Mouse (Mus musculus): ENCODE results near the gene Fam129b.
A peak's percentile ranks its signal among the peaks of the same experiment; 100 is the strongest.
"Not testable (repeated sequence)": the region's sequence is repeated elsewhere in the genome, so short reads cannot be mapped to it uniquely, and the experiment has no call there.

The Fam129b gene

DNA sequence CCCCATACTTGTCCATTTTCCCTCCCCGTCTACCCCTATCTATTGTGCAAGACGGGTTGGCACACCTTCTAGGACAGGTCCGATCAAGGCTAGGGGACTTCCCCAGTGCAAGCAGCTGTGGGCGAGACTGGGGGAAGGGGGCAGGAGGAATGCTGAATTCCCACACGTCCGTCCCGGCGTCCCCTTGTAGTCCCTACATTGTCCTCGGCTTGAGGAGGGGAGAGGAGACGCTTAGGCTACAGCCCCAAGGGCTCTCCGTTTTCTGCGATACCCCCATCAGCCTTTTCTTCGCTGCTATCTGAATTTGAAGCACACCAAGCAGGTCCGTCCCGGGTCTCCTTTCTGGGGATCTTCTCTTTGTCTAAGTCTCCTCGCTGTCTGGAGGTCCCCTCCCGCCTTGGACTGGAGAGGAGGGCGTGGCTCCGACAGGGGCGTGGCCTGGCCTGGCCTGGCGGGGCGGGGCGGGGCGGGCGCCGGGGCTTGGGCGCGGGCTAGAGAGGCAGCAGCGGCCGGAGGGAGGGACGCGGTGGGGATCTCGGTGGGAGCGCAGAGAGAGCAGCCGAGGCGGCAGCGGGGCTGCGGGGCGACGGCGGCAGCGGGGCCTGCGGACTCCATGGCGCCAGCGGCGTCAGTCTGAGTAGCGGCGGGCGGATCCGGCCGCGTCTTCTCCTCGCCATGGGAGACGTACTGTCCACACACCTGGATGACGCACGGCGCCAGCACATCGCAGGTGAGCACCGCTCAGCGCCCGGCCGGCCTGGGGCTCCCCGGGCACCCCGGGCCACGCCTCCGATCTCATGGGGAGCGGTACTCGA is at the start of gene Fam129b:
Fam129b (plus strand) TSS at position 440 of the 815 bp plus-strand sequence.
- peak; percentile 96 for DNase-seq (ENCODE audit: extremely low spot score, low spot score)

DNA sequence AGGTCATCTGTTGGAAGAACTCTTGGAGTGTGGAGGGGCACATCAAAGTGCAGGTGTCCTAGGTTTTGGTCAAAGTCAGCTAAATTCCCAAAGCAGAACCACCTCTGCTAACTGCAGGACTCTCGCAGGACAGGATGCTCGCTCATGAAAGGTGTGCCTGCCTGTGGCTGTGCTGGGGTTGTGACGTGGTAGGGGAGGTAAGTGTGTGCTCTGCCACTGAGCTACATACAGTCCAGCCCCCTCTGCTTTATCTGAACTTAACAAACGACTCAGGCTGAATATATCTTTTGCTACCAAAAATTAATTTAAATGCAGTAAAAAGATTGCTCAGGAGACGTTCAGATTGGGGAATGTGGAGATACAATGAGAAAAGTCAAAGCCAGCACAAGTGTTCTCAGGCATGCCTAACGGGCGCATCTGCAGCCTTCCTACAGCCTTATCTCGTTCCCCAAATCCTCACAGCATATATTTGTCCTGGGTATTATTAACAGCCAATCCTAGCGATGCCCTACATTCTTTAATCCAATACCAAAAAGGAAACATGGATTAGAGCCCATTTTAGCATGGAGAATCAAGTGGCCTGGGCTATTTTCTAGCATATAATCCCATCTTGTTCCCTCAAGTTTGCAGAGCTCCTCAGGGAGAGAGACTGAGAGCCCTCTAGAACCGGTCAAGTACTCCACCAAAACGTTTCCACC is 46.8 kb upstream of the Fam129b start:
- DNase-seq (ENCODE audit: extremely low spot score, low spot score): no peak

DNA sequence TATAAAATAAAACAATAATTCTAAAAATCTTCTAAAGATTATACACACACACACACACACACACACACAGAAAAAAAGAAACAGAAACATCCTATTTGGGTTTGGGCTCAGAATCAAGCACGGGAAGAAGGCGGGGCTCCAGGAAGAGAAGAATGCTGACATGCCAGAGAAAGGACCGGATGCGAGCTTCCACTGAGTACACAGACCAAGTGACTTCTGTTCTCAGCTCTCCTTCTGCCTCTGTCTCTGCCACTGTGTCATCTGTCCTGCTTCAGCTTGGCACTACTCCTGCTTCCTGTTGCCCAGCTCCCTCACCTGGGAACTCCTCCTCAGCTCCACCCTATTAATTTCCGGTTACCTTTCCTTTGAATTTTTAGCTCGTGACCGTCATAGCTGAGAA is 41.4 kb upstream of the Fam129b start:
- no peak for DNase-seq (ENCODE audit: extremely low spot score, low spot score)

DNA sequence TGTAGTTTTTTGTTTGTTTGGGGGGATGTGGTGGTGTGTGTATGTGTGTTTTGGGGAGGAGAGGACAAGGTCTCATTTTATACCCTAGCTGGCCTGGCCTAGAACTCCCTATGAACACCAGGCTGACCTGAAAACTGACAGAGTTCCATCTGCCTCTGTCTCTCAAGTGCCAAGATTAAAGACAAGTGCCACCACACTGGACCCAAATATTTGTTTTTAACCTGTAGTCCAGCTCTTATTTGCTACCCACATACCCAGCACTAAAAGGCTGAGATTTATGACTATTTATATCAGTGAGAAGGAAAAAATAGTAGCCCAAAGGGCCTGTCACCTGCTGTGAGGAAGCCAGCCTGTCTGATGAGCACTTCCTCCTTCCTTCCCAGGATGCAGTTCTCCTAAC is 40.3 kb upstream of the Fam129b start:
- no peak for DNase-seq (ENCODE audit: extremely low spot score, low spot score)

DNA sequence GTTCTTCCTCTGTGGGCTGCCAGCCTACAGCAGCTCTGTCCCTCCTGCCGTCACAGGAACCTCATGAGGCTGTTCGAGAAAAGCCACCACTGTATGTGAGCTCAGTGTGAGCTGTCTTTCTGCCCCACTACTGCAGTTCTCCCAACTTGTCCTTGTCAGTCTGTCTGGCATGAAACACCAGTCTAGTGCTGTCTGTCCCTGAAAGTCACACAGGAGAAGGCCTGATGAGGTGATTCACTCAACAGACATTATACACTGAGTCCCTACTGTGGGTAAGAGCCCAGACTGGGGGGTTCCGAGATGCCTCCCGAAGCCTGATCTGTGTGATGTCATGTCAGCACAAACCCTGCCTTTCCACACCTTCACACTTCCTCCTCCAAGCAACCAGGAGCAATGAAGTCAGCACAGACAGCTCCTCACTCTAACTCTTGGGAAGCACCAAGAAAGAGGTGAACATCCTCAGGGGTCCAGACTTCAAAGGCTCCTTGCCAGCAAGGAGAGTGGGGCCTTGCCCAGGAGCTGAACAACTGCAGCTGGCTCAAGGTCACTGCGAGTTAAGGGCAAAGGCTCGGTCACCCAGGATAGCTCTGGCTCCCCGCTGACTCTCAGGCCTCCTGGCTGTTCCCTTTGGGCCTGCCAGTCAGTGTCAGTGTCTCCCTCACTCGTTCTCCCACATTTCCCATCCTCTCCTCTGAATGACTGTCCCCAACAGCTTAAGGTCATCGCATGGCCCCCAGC is 37.6 kb upstream of the Fam129b start:
- DNase-seq (ENCODE audit: extremely low spot score, low spot score): no peak

DNA sequence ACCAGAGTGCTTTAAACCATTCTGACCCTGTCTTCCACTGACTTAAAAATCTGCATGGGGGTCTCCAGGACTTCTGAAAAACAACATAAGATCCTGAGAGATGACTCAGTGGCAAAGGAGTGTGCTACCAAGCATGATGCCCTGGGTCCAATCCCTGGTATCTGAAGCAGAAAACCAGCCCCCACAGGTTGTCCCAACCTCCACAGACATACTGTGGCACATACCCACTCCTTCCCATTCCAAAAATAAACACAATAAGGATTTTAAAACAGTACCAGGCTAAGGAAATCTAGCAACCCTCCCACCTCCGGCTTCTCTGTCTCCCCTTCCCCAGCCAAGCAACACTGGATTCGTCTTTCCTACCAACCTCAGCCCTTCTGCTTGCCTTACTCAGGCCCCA is 36.7 kb upstream of the Fam129b start:
- no peak for DNase-seq (ENCODE audit: extremely low spot score, low spot score)

DNA sequence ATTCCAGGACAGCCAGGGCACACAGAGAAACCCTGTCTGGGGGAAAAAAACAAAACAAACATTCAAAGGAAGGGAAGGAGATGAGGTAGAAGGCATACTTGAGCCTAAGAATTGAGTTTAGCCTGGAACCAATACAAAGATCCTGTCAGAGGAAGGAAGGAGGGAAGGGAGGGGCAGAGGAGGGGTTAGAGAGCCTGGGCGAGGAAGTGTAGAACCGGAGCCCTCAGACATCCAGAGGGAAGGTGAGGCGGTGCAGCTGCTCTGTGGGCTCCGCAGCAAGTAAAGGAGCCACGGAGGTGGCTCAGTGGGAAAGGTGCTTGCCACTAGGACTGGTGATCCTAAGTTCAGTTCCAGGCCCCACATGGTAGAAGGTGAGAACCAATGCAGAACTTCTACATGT is 34.8 kb upstream of the Fam129b start:
- no peak for DNase-seq (ENCODE audit: extremely low spot score, low spot score)

DNA sequence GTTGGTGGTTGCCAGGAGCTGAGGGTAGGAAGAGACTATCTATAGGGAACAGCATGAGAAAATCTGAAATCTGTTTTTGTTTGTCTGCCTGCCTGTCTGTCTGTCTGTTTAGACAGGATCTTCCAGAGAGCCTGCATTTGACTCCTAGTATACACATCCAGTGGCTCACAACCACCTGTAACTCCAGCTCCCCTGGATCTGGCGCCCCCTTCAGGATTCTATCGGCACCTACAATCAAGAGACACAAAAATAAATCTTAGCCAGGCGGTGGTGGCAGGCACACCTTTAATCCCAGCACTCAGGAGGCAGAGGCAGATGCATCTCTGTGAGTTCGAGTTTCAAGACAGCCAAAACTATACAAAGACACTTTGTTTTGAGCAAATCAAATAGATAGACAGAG is 33.4 kb upstream of the Fam129b start:
- DNase-seq (ENCODE audit: extremely low spot score, low spot score): no peak

DNA sequence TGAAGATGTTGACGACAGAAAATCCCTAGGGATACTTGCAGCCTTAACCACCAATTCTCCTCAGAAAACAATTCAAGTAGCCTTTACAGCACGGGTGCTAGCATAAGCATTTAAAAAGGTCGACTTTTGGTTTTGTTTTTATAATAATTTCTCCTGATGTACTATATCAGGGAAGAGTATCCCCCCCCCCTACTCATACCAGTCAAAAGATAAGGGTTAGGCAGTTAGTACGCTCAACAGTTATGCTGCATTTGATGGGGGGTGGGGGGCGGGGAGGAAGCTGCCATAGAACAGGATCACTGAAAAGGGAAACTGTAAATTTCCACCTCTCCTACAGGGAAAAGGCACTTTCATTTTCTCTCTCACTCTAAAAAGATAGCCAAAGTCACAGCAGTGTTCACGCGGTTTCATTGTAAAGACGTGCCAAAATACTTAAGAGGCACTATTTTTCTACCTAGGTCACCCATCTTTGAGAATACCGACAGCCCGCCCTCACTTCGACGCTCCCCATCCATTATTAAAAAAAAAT is 30.3 kb upstream of the Fam129b start:
- no peak for DNase-seq (ENCODE audit: extremely low spot score, low spot score)

DNA sequence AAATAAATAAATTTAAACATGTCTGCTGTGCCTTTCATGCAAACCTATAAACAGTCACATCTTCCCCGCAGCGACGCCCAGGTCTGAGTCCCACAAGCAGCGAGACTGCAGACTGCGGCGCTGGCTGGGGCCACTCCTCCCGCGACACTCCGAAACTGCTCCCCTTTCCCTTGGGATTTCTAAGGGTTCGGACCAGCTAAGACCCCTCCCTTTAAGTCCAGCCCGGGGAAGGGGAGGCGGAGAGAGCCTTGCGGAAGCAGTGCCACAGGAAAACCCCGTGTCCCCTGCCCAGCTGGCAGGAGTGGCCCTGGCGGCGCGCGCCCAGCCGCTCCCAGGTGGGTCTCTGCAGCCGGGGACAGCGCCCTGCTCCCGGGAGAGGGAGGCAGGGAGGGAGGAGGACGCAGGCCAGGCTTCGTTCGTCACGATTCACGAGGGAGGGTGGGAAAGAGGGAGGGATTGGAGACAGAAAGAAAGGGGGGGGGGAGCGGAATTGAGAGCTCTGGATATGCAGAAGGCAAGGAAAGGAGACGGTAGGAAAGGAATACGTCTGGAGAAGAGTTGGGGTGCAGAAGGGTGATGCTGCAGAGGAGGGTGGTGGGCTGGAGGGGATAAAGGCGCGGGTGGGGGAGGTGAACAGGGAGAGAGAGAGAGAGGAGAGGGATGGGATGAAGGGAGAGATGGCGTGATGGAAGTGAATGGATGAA is 29.7 kb upstream of the Fam129b start:
- DNase-seq (ENCODE audit: extremely low spot score, low spot score): peak; percentile 65

DNA sequence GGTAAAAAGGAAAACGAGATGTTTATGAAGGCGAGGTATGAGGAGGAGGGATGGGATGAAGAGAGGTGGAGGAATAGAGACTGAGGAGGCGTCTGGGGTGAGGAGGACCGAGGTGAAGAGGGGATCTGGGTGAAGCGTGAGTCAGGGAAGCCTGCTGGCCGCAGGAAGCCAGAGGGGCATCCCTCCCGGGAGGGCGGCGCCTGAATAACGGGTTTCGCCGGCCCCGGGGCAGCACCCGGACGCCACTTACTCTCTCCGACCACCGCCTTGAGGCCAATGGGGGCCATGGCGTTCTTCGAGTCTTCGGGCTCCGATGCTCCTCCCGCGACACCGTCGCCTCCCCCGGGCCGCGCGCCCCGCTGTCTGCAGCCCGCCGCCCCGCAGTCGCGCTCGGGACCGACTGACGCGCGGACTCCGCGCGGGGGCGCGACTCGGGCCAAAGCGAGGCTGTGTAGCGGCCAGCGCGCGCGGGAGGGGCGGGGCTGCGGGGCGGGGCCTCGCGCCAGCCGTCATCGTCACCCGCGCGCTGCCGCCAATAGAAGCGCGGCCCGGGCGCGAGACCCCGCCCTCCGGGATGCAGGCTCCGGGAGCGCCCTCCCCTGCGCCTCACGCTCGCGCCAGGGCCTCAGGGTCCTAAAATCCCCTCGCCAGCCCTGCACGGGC is 29.0 kb upstream of the Fam129b start, which contains the start of gene Stxbp1:
Stxbp1 (minus strand) TSS at position 441 of the 663 bp plus-strand sequence.
- peak; percentile 90 for DNase-seq (ENCODE audit: extremely low spot score, low spot score)

DNA sequence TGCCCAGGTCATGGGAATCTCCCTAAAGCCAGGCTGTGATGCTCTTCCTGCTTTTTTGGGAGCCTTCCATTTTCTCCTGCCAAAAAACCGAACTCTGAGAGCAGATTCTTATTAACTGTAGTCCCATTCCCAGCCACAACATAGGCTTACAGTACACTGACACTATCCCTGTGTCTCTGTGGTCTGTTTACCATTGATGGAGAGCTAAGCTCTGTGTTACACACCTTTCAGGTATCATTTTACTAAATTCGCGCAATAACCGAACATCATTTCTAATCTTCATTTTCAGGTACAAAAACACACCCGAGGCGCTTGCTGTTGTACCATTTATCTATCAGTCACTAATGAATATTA is 28.5 kb upstream of the Fam129b start:
- DNase-seq (ENCODE audit: extremely low spot score, low spot score): no peak

DNA sequence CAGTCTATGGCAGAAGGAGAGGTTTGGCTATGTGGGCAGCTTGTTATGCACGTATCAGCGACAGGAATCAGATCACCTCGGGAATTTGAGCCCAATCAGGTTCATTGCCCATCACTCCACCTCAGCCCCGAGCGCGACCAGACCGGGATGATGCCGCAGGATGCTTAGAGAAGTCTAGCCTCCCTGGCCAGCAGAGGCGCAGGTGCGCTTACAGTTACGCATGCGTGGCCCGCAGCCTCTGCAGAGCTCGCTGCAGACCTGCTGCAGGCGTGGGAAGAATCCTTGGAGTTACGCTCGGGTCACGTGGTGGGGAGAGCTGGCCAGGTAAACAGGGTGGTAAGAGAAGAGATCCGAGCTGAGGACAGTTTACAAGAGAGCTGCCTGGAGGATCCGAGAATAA is 23.8 kb upstream of the Fam129b start:
- no peak for DNase-seq (ENCODE audit: extremely low spot score, low spot score)

DNA sequence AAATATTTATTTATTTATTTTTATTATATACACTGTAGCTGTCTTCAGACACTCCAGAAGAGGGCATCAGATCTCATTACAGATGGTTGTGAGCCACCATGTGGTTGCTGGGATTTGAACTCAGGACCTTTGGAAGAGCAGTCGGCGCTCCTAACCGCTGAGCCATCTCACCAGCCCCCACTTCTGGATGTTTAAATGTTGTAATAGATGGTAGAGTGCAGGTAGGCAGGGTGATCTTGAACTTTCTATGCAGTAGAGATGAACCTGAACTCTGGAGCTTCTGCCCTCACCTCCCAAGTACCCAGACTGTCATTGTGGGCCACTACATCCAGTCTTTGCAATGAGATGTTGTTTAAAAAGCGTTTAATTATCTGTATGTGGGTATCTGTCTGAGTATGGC is 22.2 kb upstream of the Fam129b start:
- DNase-seq (ENCODE audit: extremely low spot score, low spot score): not testable (repeated sequence)

DNA sequence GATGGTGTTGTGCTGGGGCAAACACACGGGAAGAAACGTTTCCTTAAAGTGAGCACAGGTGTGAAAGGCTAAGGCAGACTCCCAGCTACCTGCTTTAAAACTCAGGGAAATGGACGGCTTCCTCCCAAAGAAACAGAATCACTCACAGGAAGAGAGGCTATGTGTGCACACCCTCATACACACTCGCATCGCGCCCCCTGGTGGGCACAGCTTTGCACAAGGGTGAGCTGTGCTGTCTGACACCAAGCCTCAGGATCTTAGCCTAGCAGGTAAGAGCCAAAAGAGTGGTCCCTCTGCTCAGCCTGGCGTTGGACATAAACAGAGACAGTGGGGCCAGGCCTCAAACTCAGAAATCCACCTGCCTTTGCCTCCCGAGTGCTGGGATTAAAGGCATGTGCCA is 21.7 kb upstream of the Fam129b start:
- DNase-seq (ENCODE audit: extremely low spot score, low spot score): peak; percentile 91

DNA sequence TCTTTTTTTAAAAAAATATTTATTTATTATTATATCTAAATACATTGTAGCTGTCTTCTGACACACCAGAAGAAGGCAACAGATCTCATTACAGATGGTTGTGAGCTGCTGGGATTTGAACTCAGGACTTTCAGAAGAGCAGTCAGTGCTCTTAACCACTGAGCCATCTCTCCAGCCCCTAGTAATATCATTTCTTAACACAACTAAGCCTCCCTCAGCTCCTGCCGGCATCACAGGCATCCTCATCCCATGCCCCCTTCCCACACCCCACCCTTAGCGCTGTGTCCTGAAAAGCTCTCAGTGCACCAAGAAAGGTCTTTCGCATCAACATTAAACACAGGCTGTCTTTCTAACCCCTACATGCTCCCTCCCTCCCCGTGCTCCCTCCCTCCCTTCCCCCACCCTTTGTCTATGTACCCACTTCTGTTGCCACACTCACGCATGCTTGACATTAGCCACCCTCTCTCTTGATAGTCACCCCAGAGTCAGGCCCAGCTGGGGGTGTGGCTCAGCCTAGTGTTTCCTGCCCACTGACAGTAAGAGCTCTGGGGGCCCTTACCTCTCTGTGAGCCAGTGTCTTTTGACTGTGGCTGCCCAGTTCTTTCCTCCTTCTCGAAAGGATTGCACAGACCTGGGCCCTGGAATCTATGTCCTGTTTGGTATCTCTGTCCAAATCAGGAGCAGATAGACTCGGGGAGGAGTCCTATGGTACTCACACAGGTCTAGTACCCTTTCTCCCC is 20.7 kb upstream of the Fam129b start:
- no peak for DNase-seq (ENCODE audit: extremely low spot score, low spot score)

DNA sequence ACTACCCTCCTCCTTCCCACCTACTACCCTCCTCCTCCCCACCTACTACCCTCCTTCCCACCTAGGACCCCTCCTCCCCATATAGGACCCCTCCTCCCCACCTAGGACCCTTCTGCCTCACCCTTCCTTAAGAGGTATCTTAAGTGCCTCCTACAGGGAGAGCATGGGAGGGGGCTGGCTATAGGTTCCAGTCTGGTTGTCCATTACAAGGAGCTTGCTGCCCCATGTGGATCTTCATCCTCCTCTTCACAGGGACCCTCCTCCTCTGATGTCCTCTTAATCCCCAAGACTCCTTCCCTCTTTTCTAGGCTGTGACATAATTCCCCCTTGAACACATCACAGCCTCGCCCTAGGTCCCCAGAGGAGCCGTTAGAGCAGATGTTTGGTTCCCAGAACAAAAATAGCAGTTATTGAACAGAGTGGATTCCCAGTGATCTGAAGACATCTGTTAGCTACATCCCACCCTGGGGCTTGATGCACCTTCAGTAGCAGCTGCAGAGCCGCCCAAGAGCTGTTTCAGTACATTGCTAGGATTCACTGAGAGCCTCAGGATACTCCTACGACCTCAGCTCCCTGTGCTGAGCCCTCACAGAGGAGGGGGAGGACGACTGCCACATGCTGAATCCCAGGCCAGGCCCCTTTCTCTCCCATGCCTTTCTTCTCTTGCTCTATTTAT is 20.0 kb upstream of the Fam129b start:
- no peak for DNase-seq (ENCODE audit: extremely low spot score, low spot score)

DNA sequence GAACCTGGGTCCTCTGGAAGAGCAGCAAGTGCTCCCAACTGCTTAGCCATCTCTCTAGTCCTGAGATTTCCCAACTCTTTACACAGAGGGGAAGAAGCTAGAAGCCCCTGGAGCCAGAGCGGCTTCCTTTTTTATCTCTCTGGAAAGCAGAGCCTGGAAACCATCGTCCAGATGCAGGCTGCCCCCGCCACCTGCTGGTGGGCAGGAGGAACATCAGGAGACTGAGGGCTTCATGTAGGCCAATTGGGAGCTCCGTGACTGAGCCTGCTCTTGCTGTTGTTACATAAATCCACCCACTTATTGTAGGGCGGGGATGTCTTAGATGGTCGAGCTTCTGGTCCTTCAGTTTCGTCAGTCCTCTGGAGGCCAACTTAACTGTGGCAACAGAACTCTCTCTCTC is 18.3 kb upstream of the Fam129b start:
- peak; percentile 84 for DNase-seq (ENCODE audit: extremely low spot score, low spot score)

DNA sequence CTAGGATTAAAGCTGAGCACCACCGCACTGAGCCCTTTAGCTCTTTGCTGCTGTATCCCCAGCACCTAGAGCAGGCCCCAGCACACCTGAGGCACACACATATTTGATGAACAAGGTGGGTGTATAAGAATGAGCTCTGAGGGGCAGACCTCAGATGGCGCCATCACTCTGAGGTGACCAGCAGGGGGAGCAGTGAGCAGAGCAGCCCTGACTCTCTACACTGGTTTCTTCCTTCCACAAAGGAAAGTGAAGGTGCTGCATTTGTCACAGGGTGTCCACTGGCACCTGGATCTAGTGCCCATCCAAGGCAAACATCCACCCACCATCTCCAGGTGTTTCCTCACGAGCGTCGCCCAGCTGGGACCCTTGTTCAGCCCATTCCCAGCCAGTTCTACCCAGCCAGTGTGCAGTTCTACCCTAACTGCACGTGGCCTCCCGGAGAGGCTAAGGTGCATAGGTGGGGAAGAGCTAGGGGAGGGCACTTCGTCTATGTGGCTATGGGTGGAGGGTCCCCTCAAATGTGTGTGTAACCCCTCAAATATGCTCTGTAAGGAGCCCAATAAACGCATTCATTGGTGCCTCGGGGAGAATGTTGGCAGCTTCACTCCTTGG is 16.8 kb upstream of the Fam129b start:
- DNase-seq (ENCODE audit: extremely low spot score, low spot score): peak; percentile 67

All from neural tube, embryonic 10.5 days (tissue).